Mouse (Mus musculus): Measurements from ENCODE around the gene Hyal3. TPM values are rescaled to one million over a fixed set of nuclear protein-coding genes. Genes with fewer than 3 reads are reported as not detected.

Gene Hyal3
- polyA plus RNA-seq, 1 experiment from 2014 or later: 1.7 TPM

GRCm38 (mm10) chr9:107567702-107568319 lies 12.8 kb upstream of the Hyal3 start, which contains the start of gene Hyal2:
Gene Hyal2 (plus strand): TSS chr9:107567945.
- peak within 1 kb of the TSS; percentile 63 for H3K4me3 ChIP-seq (ENCODE audit: low read depth, low read length)
- H3K27ac ChIP-seq (ENCODE audit: low read length): peak within 1 kb of the TSS; percentile 92
- H3K4me1 ChIP-seq (ENCODE audit: insufficient read depth, low read depth, low read length): peaks cover 18% of the 10 kb centered on the region; the same call in 1 of the 2 replicates
- H3K36me3 ChIP-seq (ENCODE audit: insufficient read depth, low read length): peaks cover 8% of the 10 kb centered on the region; the same call in 1 of the 2 replicates
- 7% methylated on average over 18 of the region's 18 CpGs for WGBS
- DNase-seq (ENCODE audit: low spot score): peak; percentile 58
- no peak for TF ChIP-seq EP300 (IDR thresholded peaks at IDR 0.05)
- TF ChIP-seq CTCF (IDR thresholded peaks at IDR 0.05): peak; percentile 3; the same call in 1 of the 2 replicates
- H3K4me2 ChIP-seq (replicated peaks; ENCODE audit: low read depth, low read length): peak within 1 kb of the TSS; percentile 70
- ATAC-seq: no peak
- H3K9ac ChIP-seq (replicated peaks; ENCODE audit: low read depth): peak within 1 kb of the TSS; percentile 41
- no peaks in the 10 kb centered on the region for H3K27me3 ChIP-seq (replicated peaks; ENCODE audit: insufficient read depth, low read length)
- no peaks in the 10 kb centered on the region for H3K9me3 ChIP-seq (ENCODE audit: low read length)

- H3K27ac ChIP-seq (ENCODE audit: low read length): peak overlapping the region; percentile 92
- DNase-seq (ENCODE audit: low spot score): peak; percentile 95
- TF ChIP-seq CTCF (IDR thresholded peaks at IDR 0.05): no peak
- peak; percentile 69 for TF ChIP-seq EP300 (IDR thresholded peaks at IDR 0.05)
- peak overlapping the region; percentile 70 for H3K4me2 ChIP-seq (replicated peaks; ENCODE audit: low read depth, low read length)
- H3K4me1 ChIP-seq (ENCODE audit: insufficient read depth, low read depth, low read length): peaks cover 17% of the 10 kb centered on the region; the same call in 1 of the 2 replicates
- H3K36me3 ChIP-seq (ENCODE audit: insufficient read depth, low read length): peaks cover 8% of the 10 kb centered on the region; the same call in 1 of the 2 replicates
- ATAC-seq: peak; percentile 68
- H3K4me3 ChIP-seq (ENCODE audit: low read depth, low read length): peak overlapping the region; percentile 63
- WGBS: under 1% methylated on average over 41 of the region's 41 CpGs
- H3K9ac ChIP-seq (replicated peaks; ENCODE audit: low read depth): peak overlapping the region; percentile 41
- no peaks in the 10 kb centered on the region for H3K27me3 ChIP-seq (replicated peaks; ENCODE audit: insufficient read depth, low read length)
- H3K9me3 ChIP-seq (ENCODE audit: low read length): no peaks in the 10 kb centered on the region
These were observed 12.0 kb upstream of the Hyal3 start for GRCm38 (mm10) chr9:107568331-107569261.

DNA sequence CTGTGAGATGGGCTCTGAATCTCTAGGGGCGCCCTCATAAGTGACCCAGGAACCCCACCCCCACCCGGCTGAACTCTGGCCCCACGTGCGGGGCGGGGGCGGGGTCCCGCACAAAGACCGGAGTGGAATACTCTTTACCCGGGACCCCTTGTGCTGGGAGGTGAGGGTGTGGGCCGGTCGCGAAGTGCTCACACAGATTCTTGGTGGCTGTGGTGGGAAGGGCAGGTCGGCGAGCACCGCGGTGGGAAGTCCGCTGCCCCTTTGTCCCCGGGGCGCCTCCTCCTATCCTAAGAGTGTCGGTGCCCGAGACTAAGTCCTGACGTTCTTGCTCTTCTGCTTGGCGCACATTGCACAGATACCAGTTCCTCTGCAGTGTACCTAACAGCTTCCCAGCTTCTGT lies 11.3 kb upstream of the Hyal3 start:
- peak overlapping the region; percentile 41 for H3K9ac ChIP-seq (replicated peaks; ENCODE audit: low read depth)
- no peaks in the 10 kb centered on the region for H3K9me3 ChIP-seq (ENCODE audit: low read length)
- WGBS: 1% methylated on average over 22 of the region's 23 CpGs
- H3K36me3 ChIP-seq (ENCODE audit: insufficient read depth, low read length): peaks cover 8% of the 10 kb centered on the region; the same call in 1 of the 2 replicates
- peak; percentile 3 for ATAC-seq
- H3K4me2 ChIP-seq (replicated peaks; ENCODE audit: low read depth, low read length): peak overlapping the region; percentile 70
- peak overlapping the region; percentile 92 for H3K27ac ChIP-seq (ENCODE audit: low read length)
- peak overlapping the region; percentile 63 for H3K4me3 ChIP-seq (ENCODE audit: low read depth, low read length)
- peaks cover 11% of the 10 kb centered on the region; the same call in 1 of the 2 replicates for H3K4me1 ChIP-seq (ENCODE audit: insufficient read depth, low read depth, low read length)
- H3K27me3 ChIP-seq (replicated peaks; ENCODE audit: insufficient read depth, low read length): no peaks in the 10 kb centered on the region
- DNase-seq (ENCODE audit: low spot score): peak; percentile 53
- TF ChIP-seq EP300 (IDR thresholded peaks at IDR 0.05) (no peak), CTCF (IDR thresholded peaks at IDR 0.05) (no peak)

GRCm38 (mm10) chr9:107570016-107570415 lies 10.6 kb upstream of the Hyal3 start:
- Histone ChIP-seq H3K4me3 (ENCODE audit: low read depth, low read length) (peak overlapping the region; percentile 63), H3K4me1 (ENCODE audit: insufficient read depth, low read depth, low read length) (peaks cover 10% of the 10 kb centered on the region; the same call in 1 of the 2 replicates), H3K27ac (ENCODE audit: low read length) (peak overlapping the region; percentile 92), H3K9me3 (ENCODE audit: low read length) (no peaks in the 10 kb centered on the region), H3K9ac (replicated peaks; ENCODE audit: low read depth) (peak overlapping the region; percentile 41), H3K4me2 (replicated peaks; ENCODE audit: low read depth, low read length) (peak overlapping the region; percentile 70), H3K36me3 (ENCODE audit: insufficient read depth, low read length) (peaks cover 8% of the 10 kb centered on the region; the same call in 1 of the 2 replicates), H3K27me3 (replicated peaks; ENCODE audit: insufficient read depth, low read length) (no peaks in the 10 kb centered on the region)
- TF ChIP-seq CTCF (IDR thresholded peaks at IDR 0.05): peak; percentile 23; the same call in 1 of the 2 replicates
- TF ChIP-seq EP300 (IDR thresholded peaks at IDR 0.05): no peak
- 24% methylated on average over 13 of the region's 13 CpGs for WGBS
- no peak for DNase-seq (ENCODE audit: low spot score)
- no peak for ATAC-seq

DNA sequence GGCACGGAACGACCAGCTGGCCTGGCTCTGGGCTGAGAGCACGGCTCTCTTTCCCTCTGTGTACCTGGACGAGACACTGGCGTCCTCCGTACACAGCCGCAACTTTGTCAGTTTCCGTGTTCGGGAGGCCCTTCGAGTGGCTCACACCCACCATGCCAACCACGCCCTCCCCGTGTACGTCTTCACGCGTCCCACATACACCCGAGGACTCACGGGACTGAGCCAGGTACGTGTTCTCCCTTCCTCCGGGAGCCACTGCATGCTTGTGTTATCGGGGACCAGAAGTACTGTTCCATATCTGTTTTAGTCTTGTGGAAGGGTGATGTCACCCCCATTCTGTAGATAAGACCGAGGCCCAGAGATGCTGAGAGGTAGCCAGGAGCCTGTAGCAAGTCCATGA lies 9.8 kb upstream of the Hyal3 start:
- H3K4me2 ChIP-seq (replicated peaks; ENCODE audit: low read depth, low read length): peak overlapping the region; percentile 70
- H3K27ac ChIP-seq (ENCODE audit: low read length): peak overlapping the region; percentile 29
- H3K9ac ChIP-seq (replicated peaks; ENCODE audit: low read depth): no peak overlapping the region
- DNase-seq (ENCODE audit: low spot score): peak; percentile 45
- no peak for TF ChIP-seq CTCF (IDR thresholded peaks at IDR 0.05)
- no peak for TF ChIP-seq EP300 (IDR thresholded peaks at IDR 0.05)
- 64% methylated on average over 21 of the region's 21 CpGs for WGBS
- ATAC-seq: no peak
- peak overlapping the region; percentile 63; the same call in 1 of the 2 replicates for H3K4me3 ChIP-seq (ENCODE audit: low read depth, low read length)
- H3K9me3 ChIP-seq (ENCODE audit: low read length): no peaks in the 10 kb centered on the region
- H3K4me1 ChIP-seq (ENCODE audit: insufficient read depth, low read depth, low read length): peaks cover 10% of the 10 kb centered on the region; the same call in 1 of the 2 replicates
- peaks cover 8% of the 10 kb centered on the region; the same call in 1 of the 2 replicates for H3K36me3 ChIP-seq (ENCODE audit: insufficient read depth, low read length)
- H3K27me3 ChIP-seq (replicated peaks; ENCODE audit: insufficient read depth, low read length): no peaks in the 10 kb centered on the region

All from lung, postnatal 0 days (tissue).